Mouse (Mus musculus) brain, embryonic 18.5 days (tissue): ENCODE results near the gene Fam104a.

Experiments used
- DNase-seq: peaks from one replicate; pipeline ENCODE4 v3.0.0-alpha.2; 2012; ENCODE audit warnings: low read depth, low spot score

Gene Fam104a

DNA sequence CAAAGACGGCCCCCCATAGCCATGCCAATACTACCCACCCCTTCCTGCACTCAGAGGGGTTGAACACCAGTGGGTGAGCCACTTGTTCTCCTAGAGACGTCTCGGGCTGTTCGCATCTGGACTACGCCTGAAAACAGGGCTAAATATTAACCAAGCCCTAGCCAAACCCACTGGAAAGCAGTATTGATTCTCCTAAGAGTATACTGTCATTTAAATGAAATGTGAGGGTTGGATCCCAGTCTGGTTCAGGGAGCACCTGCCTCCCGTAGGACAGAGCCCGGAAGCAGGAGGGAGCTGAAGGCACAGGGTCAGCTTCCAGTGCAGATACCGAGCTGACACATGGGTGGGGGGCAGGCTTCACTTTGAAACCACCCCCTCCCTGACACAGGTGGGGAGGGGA is 52.1 kb downstream of the Fam104a start:
- no peak for DNase-seq

DNA sequence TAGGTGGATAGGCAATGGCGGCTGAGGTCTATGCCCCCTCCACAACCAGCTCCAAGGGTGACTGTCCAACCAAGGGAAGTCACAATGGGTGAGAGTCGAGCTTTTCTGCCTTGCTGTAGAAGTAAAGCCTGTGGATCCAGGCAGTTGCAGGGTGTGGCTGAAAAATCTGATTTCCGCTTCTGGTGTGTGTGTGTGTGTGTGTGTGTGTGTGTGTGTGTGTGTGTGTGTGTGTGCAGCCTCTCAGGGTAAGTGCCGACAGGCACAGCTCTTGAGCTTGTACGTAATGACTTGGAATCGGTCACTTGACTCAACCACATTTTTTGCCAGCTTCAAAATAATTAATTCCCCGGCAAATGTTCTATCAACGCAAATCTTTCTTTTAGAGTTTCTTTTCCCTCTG is 52.7 kb downstream of the Fam104a start:
- DNase-seq: no peak

DNA sequence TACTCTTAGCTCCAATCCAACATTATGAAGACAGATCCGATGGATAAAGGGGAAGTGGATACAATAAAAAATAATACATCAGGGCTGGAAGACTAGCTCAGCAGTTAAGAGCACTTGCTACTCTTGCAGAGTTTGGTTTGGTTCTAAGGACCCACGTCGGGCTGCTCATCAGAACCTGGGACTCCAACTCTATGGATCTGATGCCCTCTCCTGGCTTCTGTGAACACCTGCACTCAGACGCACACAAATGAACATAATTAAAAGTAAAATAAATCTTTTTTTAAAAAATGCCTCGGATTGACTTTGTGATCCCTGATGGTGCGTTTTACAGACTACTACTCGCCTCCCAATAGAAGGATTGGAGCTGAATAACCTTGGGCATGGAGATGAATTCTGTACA is 53.3 kb downstream of the Fam104a start:
- DNase-seq: no peak

DNA sequence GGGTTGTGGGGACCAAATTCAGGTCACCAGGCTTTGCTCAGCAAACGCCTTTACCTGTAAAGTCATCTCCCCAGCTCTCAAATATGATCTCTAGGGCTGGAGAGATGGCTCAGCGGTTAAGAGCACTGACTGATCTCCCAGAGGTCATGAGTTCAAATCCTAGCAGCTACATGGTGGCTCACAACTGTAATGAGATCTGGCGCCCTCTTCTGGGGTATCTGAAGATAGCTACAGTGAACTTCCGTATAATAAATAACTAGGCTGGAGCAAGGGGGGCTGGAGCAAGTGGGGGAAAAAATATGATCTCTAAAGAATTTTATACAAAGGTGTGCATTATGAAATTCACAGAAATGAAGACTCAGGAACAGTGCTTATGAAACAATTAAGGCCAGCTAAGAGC is 56.2 kb downstream of the Fam104a start:
- no peak for DNase-seq

DNA sequence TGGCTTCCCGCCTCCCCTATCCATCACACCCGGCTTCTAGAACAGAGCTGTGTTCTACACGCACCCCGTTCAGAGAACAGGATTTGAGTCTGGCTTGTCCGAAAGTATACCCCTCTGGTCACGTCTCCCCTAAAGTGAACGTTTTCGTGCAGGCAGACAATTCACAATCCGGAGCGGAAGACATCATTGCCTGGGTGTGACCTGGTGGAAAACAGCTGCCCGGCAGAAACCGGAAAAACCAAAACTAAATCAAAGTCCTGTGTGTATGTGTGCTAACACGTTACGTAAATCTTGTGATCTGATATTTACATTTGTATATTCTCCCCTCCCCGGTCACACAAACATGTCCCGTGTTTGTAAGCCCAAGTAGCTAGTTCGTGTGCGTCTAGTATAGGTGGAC is 58.5 kb downstream of the Fam104a start:
- DNase-seq: no peak

DNA sequence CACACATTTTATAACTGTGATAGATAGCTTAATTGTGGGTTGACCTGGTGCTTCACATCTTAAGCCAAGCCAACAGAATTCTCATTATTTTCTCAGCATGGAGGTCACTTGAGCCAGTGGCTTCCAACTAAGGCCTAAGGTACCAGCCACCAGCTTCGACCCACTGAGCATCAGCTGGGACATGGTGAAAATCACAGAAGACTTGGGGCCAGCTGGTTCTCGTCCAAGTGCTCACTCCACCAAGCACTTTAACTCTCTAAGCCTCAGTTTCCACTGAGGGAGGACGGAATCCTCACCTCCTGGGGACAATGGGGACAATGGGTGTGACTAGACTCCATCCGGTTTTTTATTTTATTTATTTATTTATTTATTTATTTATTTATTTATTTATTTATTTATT is 61.9 kb downstream of the Fam104a start:
- DNase-seq: no peak

DNA sequence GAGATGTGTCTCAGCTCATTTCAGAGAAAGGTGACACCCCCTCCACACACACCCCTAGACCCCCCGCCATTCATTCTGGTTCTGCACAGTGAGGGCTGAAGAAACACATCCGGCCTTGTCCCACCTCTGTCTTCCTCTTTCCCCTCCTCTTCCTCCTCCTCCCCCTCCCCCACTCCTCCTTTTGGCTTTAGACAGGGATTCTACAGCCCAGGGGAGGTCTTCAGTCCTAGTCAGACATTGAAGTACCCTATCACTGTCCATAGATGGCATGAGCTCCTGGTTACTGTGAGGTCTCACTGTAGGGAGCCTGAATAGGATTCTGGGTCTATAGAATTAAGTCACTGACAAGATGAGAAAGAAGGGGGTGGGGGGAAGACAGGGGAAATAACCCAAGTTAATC is 63.0 kb downstream of the Fam104a start:
- DNase-seq: no peak

DNA sequence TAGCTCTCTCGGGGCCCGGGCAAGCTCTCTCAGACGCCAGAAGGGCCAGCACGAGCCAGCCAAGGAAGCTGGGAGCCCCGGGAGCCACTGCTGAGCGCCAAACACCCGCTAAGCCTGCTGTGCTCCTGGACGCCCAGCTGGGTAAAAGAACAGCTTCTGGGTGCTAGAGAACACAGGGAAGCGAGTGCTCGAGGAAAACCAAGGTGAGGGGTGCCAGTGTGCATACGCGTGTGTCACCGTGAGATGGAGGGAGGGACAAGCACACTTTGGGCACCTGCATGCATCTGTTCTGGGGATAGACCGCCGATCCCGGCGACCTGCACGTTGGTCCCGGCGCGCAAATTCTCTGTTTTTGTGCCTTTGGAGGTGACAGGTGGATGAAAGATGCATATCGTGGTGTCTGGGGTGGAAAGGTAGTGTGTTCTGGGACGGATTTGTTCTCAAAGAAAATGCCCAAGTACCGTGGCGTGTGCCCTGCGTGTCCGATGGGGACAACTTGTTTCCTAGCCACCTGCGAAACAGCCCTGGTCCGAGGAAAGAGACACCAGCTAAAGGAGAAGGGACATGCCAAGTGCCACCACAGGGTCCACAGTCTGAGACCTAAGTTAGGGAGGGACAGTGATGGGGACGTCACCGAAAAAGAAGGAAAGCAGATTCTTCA is 64.4 kb downstream of the Fam104a start:
- no peak for DNase-seq

DNA sequence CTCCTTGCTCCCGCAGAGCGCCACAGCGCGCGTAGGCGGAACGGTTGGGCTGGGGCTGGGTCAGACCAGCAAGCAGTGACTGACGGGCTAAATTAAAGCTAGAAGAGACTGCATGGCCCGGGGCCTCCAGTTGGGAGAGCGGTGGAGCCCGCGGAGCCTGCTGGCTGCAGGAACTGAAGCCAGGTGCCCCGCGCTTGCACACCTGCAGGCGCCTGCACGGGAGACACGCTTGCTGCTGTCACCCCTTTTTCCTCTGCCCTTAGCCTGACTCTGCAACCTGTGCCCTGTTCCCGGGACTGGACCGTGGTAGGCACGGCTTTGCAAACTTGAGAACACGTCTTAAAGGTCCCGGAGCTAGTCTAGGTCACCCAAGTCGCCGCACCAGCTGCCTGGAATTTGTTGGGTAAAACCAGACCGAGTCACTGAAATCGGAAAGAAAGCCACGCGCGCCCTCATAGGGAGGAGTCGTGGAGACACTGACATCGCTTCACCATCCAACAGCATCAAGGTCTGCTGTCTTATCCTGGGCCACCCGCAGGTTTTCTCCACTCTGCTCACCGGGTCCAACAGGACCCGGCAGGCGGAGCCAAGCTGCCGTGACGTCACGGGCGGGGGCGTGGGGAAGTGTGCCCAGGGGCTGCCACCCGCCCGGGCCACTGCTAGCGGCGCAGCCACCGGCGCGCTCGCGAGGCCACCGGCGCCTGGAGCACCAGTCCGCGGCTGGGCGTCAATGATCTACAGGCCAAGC is 65.1 kb downstream of the Fam104a start, which contains the start of gene Sstr2:
Gene Sstr2 (plus strand): TSS at position 671 of the 748 bp plus-strand sequence.
- no peak for DNase-seq

DNA sequence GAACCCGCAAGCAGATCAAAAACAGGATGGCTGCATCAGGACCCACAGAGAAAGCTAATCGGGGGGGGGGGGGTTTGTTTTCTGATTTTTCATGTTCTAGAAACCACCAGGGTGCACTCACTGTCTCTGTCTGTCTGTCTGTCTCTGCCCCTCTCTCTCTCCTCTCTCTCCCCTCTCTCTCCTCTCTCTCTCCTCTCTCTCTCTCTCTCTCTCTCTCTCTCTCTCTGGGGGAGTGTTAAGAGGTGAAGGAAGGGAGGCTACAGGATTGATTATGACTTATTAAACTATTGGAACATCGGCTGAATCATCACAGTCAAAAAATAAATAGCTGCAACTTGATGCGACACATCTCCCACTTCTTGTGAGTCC is 65.7 kb downstream of the Fam104a start:
- no peak for DNase-seq

DNA sequence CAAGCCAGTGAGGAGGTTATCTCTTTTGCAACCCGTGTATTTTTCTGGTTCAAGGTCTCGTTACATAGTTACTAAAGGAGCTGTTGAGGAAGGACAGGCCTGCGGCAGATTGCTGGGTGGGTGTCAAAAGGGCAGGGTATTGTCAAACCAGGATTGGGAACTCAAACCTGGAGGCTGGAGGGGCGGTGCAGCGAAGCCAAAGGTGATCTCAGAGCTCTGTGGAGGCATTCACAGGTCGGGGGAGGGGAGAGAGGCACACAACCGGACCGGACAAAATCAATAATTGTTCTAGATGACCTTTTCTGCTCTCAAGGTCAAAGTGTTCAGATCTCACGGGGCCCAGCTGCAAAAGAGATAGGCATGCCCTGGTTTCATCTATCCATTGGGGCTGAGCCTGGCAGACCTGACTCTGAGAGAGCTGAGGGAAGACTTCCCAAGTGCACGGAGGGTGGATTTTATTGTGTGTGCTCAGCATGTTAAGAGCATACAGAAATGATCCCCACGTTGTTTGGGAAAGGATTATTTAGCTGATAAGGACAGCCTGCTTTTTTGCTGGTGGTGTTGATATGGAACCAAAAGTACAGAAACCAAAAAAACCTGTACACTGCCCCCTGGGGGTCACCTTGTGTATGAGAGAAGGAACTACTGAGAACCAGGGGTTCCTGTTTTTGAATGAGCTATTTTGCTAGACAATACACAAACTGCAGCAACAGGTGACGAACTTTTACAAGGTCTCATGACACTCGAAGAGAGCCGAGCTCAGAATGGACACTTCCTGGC is 66.6 kb downstream of the Fam104a start:
- DNase-seq: no peak

DNA sequence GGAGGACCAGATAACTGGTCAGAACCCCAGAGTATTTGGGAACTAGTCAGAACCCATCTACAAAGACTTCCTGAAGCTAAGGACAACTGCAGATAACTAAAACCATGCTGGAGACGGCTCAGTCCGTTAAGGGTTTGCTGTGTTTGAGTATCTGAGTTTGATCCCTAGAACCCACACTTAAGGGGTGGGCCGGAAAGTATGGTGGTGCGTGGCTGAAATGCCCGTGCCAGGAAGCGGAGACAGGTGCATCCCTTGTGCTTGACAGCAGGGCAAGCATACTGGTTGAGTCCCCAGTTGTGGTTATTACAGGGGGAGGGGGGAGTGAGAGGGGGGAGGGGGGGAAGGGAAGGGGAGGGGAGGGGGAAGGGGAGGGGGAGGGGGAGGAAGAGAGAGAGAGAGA is 69.5 kb downstream of the Fam104a start:
- no peak for DNase-seq

DNA sequence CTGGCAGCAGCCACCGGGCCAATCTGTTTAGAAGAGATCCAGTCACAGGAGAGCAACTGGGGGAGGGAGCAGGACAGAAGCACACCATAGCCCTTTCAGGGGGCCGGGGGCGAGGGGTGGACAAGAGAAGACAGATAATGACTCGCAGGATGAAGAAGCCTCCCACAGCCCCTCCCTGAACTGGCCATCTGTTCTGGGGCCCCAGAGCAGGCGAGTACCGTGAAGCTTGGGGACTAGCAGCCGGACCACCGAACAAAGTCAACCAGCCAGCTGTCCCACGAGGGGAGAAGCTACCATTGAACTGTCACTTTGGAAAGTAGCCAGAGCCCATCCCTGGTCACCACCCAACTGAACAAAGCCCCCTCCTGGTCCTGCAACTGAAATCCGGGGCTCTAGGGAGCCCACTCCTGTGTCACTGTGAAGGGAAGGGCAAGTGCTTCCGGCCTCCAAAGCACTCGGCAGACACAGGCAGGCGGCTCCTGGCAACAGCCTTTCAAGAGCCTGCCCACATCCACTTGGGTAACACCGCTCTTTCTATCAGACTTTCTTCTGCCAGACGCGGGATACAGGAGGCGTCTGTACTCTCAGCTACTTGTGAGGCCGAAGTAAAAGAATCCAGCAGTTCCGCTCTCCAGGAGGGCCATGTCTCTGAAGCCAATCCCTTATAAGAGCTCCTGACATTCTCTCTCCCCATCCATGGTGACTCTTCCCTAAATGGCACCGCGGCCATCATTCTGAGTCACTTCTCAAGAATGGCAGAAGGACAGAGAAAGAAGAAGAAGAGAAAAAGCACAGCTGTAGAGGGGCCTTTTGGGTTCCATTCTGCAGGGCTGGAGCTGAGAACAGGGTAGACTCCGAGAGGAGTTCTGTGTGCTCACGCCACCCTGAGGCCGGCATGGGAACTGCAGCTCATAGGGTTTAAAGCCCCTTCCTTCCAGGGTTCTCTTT is 72.0 kb downstream of the Fam104a start:
- no peak for DNase-seq
